Mouse (Mus musculus) neural tube, embryonic 15.5 days (tissue): ENCODE results near the gene Efna2. TPM values are rescaled to one million over a fixed set of nuclear protein-coding genes. Genes with fewer than 3 reads are reported as not detected.

Experiments used
- ATAC-seq: fragments of 200-750 bp; cut with Nextera tagmentation; 2 replicates; pipeline ENCODE4 v1.8.0; 2017; ENCODE audit warnings: mild to moderate bottlenecking, moderate TSS enrichment, moderate library complexity; ENCODE audit not compliant: low FRiP score
- H3K27ac ChIP-seq: fragments of 300-500 bp; sonication (generic); replicated peaks from 2 replicates; pipeline ENCODE4 v1.5.1; 2015; ENCODE audit warnings: mild to moderate bottlenecking, inconsistent platforms
- H3K27me3 ChIP-seq: fragments of 300-500 bp; sonication (generic); replicated peaks from 2 replicates; pipeline ENCODE4 v1.6.1; 2015; ENCODE audit warnings: inconsistent platforms
- H3K36me3 ChIP-seq: fragments of 300-500 bp; sonication (generic); 2 replicates; pipeline ENCODE4 v1.6.1; 2015; ENCODE audit warnings: inconsistent platforms
- H3K4me1 ChIP-seq: fragments of 300-500 bp; sonication (generic); 2 replicates; pipeline ENCODE4 v1.6.1; 2015; ENCODE audit warnings: inconsistent platforms
- H3K4me2 ChIP-seq: fragments of 300-500 bp; sonication (generic); 2 replicates; pipeline ENCODE4 v1.6.1; 2015; ENCODE audit warnings: inconsistent platforms, mild to moderate bottlenecking, moderate library complexity
- H3K4me3 ChIP-seq: fragments of 300-500 bp; sonication (generic); replicated peaks from 2 replicates; pipeline ENCODE4 v1.5.1; 2015; ENCODE audit warnings: mild to moderate bottlenecking, inconsistent platforms
- H3K9ac ChIP-seq: fragments of 300-500 bp; sonication (generic); replicated peaks from 2 replicates; pipeline ENCODE4 v1.6.1; 2015; ENCODE audit warnings: mild to moderate bottlenecking, inconsistent platforms
- H3K9me3 ChIP-seq: fragments of 300-500 bp; sonication (generic); replicated peaks from 2 replicates; pipeline ENCODE4 v1.6.1; 2016; ENCODE audit warnings: inconsistent platforms
- WGBS: fragments of 180-500 bp; shearing (Covaris S2); methylation state at CpG from one replicate; pipeline ENCODE4 v1.1.7; 2015; ENCODE audit warnings: mixed read lengths; 5-methylcytosine and 5-hydroxymethylcytosine counted together
- polyA plus RNA-seq: library from polyadenylated mRNA; unstranded; fragments of >200 nt; fragmentation: Nextera tagmentation; extraction: Ambion mirVana; gene quantifications from 2 replicates; pipeline ENCODE4 v1.2.1, GENCODE M21; 2015

Gene Efna2
- polyA plus RNA-seq, 1 experiment from 2014 or later: 31.2 TPM

- H3K27ac ChIP-seq: peak overlapping the region; percentile 97
- H3K4me3 ChIP-seq: peak overlapping the region; percentile 79
- no peaks in the 10 kb centered on the region for H3K9me3 ChIP-seq
- peak overlapping the region; percentile 76 for H3K9ac ChIP-seq
- H3K4me1 ChIP-seq: peaks cover 56% of the 10 kb centered on the region
- peak overlapping the region; percentile 89 for H3K4me2 ChIP-seq
- no peak for ATAC-seq
- H3K27me3 ChIP-seq: no peaks in the 10 kb centered on the region
- peaks cover 40% of the 10 kb centered on the region for H3K36me3 ChIP-seq
- 1% methylated on average over 29 of the region's 29 CpGs for WGBS
Observed at GRCm38 (mm10) chr10:80136952-80137625, 42.2 kb upstream of the Efna2 start.

- H3K9me3 ChIP-seq: no peaks in the 10 kb centered on the region
- ATAC-seq: no peak
- H3K4me2 ChIP-seq: peak overlapping the region; percentile 89
- H3K4me1 ChIP-seq: peaks cover 57% of the 10 kb centered on the region
- H3K27me3 ChIP-seq: no peaks in the 10 kb centered on the region
- peak overlapping the region; percentile 76 for H3K9ac ChIP-seq
- peak overlapping the region; percentile 79 for H3K4me3 ChIP-seq
- 4% methylated on average over 29 of the region's 33 CpGs for WGBS
- peaks cover 33% of the 10 kb centered on the region for H3K36me3 ChIP-seq
- peak overlapping the region; percentile 97 for H3K27ac ChIP-seq
Observed at GRCm38 (mm10) chr10:80137626-80138552, 41.4 kb upstream of the Efna2 start.

GRCm38 (mm10) chr10:80138553-80139438 lies 40.5 kb upstream of the Efna2 start, which contains the start of gene Atp5d:
Gene Atp5d (plus strand): TSS chr10:80138632.
- H3K27me3 ChIP-seq: no peaks in the 10 kb centered on the region
- WGBS: under 1% methylated on average over 91 of the region's 94 CpGs
- peak within 1 kb of the TSS; percentile 89 for H3K4me2 ChIP-seq
- peak; percentile 19 for ATAC-seq
- H3K36me3 ChIP-seq: peaks cover 24% of the 10 kb centered on the region
- H3K4me3 ChIP-seq: peak within 1 kb of the TSS; percentile 79
- peak within 1 kb of the TSS; percentile 76 for H3K9ac ChIP-seq
- H3K4me1 ChIP-seq: peaks cover 60% of the 10 kb centered on the region
- no peaks in the 10 kb centered on the region for H3K9me3 ChIP-seq
- H3K27ac ChIP-seq: peak within 1 kb of the TSS; percentile 97

GRCm38 (mm10) chr10:80139439-80139775 lies 39.9 kb upstream of the Efna2 start:
- no peaks in the 10 kb centered on the region for H3K27me3 ChIP-seq
- H3K27ac ChIP-seq: peak overlapping the region; percentile 97
- ATAC-seq: no peak
- H3K9me3 ChIP-seq: no peaks in the 10 kb centered on the region
- H3K4me1 ChIP-seq: peaks cover 66% of the 10 kb centered on the region
- H3K4me2 ChIP-seq: peak overlapping the region; percentile 89
- H3K36me3 ChIP-seq: peaks cover 24% of the 10 kb centered on the region
- WGBS: 0% methylated on average over 10 of the region's 10 CpGs
- peak overlapping the region; percentile 76 for H3K9ac ChIP-seq
- peak overlapping the region; percentile 79 for H3K4me3 ChIP-seq

- Histone ChIP-seq H3K36me3 (peaks cover 24% of the 10 kb centered on the region), H3K9ac (no peak overlapping the region), H3K4me2 (peak overlapping the region; percentile 89), H3K4me1 (peaks cover 72% of the 10 kb centered on the region), H3K27ac (peak overlapping the region; percentile 97), H3K4me3 (peak overlapping the region; percentile 79; the same call in 1 of the 2 replicates), H3K9me3 (no peaks in the 10 kb centered on the region), H3K27me3 (no peaks in the 10 kb centered on the region)
- no peak for ATAC-seq
- WGBS: 82% methylated on average over 11 of the region's 11 CpGs
Observed at GRCm38 (mm10) chr10:80139975-80140665, 39.2 kb upstream of the Efna2 start.

- Histone ChIP-seq H3K27ac (peak within 1 kb of the TSS; percentile 97), H3K36me3 (peaks cover 23% of the 10 kb centered on the region), H3K27me3 (no peaks in the 10 kb centered on the region), H3K9me3 (no peaks in the 10 kb centered on the region), H3K4me3 (peak within 1 kb of the TSS; percentile 79), H3K4me2 (peak within 1 kb of the TSS; percentile 89), H3K9ac (peak within 1 kb of the TSS; percentile 41), H3K4me1 (peaks cover 77% of the 10 kb centered on the region)
- ATAC-seq: no peak
- 75% methylated on average over 10 of the region's 10 CpGs for WGBS
Observed at GRCm38 (mm10) chr10:80140666-80141035, 38.6 kb upstream of the Efna2 start, which contains the start of gene Cbarp. Gene Cbarp (minus strand): TSS chr10:80140835.

- WGBS: under 1% methylated on average over 29 of the region's 29 CpGs
- H3K4me1 ChIP-seq: peaks cover 80% of the 10 kb centered on the region
Observed at GRCm38 (mm10) chr10:80141243-80141642, 38.0 kb upstream of the Efna2 start.

GRCm38 (mm10) chr10:80141786-80142529 lies 37.3 kb upstream of the Efna2 start:
- peak overlapping the region; percentile 91 for H3K27ac ChIP-seq
- H3K4me2 ChIP-seq: peak overlapping the region; percentile 79
- H3K4me3 ChIP-seq: peak overlapping the region; percentile 74
- H3K27me3 ChIP-seq: no peaks in the 10 kb centered on the region
- H3K9me3 ChIP-seq: no peaks in the 10 kb centered on the region
- WGBS: under 1% methylated on average over 43 of the region's 43 CpGs
- peaks cover 25% of the 10 kb centered on the region for H3K36me3 ChIP-seq
- peak; percentile 86 for ATAC-seq
- peak overlapping the region; percentile 96 for H3K9ac ChIP-seq
- peaks cover 79% of the 10 kb centered on the region for H3K4me1 ChIP-seq

More at GRCm38 (mm10) chr10:80141243-80141642, 38.0 kb upstream of the Efna2 start:
- Histone ChIP-seq H3K9me3 (no peaks in the 10 kb centered on the region), H3K4me3 (peak overlapping the region; percentile 74), H3K9ac (peak overlapping the region; percentile 41), H3K27ac (peak overlapping the region; percentile 91), H3K36me3 (peaks cover 23% of the 10 kb centered on the region), H3K4me2 (peak overlapping the region; percentile 79), H3K27me3 (no peaks in the 10 kb centered on the region)
- ATAC-seq: peak; percentile 71

- H3K27ac ChIP-seq: peak overlapping the region; percentile 91
- peak overlapping the region; percentile 74 for H3K4me3 ChIP-seq
- peak overlapping the region; percentile 96 for H3K9ac ChIP-seq
- WGBS: 0% methylated on average over 15 of the region's 15 CpGs
- no peaks in the 10 kb centered on the region for H3K27me3 ChIP-seq
- H3K4me2 ChIP-seq: peak overlapping the region; percentile 79
- no peak; the same call in 1 of the 2 replicates for ATAC-seq
- H3K36me3 ChIP-seq: peaks cover 25% of the 10 kb centered on the region
- no peaks in the 10 kb centered on the region for H3K9me3 ChIP-seq
- H3K4me1 ChIP-seq: peaks cover 79% of the 10 kb centered on the region
Observed at GRCm38 (mm10) chr10:80142530-80142925, 36.8 kb upstream of the Efna2 start.

- no peak overlapping the region for H3K9ac ChIP-seq
- H3K4me2 ChIP-seq: no peak overlapping the region; the same call in 1 of the 2 replicates
- H3K27ac ChIP-seq: no peak overlapping the region
- H3K4me3 ChIP-seq: no peak overlapping the region
- WGBS: 95% methylated on average over 7 of the region's 7 CpGs
- H3K4me1 ChIP-seq: peaks cover 77% of the 10 kb centered on the region
- H3K36me3 ChIP-seq: peaks cover 25% of the 10 kb centered on the region
- no peak for ATAC-seq
- H3K27me3 ChIP-seq: no peaks in the 10 kb centered on the region
- no peaks in the 10 kb centered on the region for H3K9me3 ChIP-seq
Observed at GRCm38 (mm10) chr10:80143664-80144063, 35.6 kb upstream of the Efna2 start.
